Mouse (Mus musculus) gastrocnemius, adult 8-10 months (tissue): ENCODE data around the gene Zfp526. TPM values are rescaled to one million over a fixed set of nuclear protein-coding genes. Genes with fewer than 3 reads are reported as not detected.
"Not testable (repeated sequence)": the region's sequence is repeated elsewhere in the genome, so short reads cannot be mapped to it uniquely, and the experiment has no call there.

ENCODE experiments used
- DNase-seq, 2 experiments: peaks; one replicate each; pipeline ENCODE4 v3.0.0; 2022; ENCODE audit warnings: low spot score in 2 of 2
- total RNA-seq, 4 experiments: library from RNA; stranded (reverse); gene quantifications; 2 replicates each; pipeline ENCODE4 v1.2.4; 2022

Zfp526 gene
- total RNA-seq, 4 experiments from 2014 or later, result 5.5 to 6.4 (median 6.1) TPM

- DNase-seq, result peak; percentile 61 to 81
Measured at GRCm38 (mm10) chr7:25238829-25239623, 17.8 kb downstream of the Zfp526 start.

- no peak for DNase-seq
Measured at GRCm38 (mm10) chr7:25240631-25241030, 19.4 kb downstream of the Zfp526 start.

DNA sequence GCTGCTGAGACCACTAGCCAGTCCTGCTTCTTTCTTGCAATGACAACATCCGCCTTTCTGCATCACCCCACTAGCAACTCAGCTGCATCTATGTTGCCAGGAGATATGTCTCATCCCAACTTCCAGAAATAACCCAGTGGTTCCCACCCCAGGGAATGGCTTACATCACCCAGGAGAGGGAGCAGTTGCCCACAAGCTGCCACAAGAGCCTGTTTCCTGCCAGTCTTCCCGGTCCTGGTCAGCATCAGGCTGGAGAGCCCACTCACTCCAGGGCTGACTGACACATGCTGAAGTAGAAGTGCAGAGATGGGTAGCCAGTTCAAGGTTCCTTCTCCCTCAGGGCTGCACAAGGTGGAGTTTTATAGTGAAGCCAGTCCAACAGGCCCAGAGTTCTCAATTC lies 19.8 kb downstream of the Zfp526 start:
- DNase-seq, result peak in 1 of 2 experiments; percentile 54

- DNase-seq, result no peak
Measured at GRCm38 (mm10) chr7:25243361-25243760, 22.1 kb downstream of the Zfp526 start.

- DNase-seq, result no peak
Measured at GRCm38 (mm10) chr7:25244562-25245369, 23.5 kb downstream of the Zfp526 start.

GRCm38 (mm10) chr7:25246079-25246758 lies 25.0 kb downstream of the Zfp526 start:
- no peak for DNase-seq

- no peak for DNase-seq
Measured at GRCm38 (mm10) chr7:25246759-25247137, 25.5 kb downstream of the Zfp526 start.

DNA sequence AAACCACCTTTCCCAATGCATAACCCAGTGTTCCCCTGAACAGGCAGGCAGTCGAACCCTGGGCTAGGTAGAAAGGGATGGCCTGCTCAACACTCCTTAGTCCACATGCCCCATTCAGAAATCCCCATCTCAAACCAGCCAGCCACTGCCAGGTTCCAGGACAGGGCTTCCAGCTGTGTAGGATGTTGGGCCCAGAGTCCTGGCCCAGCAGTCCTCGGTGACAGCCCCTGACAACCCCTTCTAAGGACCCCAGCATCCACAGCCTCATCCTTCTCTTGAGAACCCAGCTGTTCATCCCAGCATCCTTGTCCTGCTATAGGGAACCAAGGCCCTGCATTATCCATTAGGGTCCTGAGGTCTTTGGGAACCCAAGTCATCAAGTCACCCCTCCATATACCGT lies 26.3 kb downstream of the Zfp526 start:
- DNase-seq, result no peak

GRCm38 (mm10) chr7:25248018-25248647 lies 26.9 kb downstream of the Zfp526 start:
- DNase-seq, result no peak

GRCm38 (mm10) chr7:25248846-25249313 lies 27.7 kb downstream of the Zfp526 start:
- no peak for DNase-seq

GRCm38 (mm10) chr7:25249314-25250140 lies 28.3 kb downstream of the Zfp526 start:
- peak in 1 of 2 experiments; percentile 67 for DNase-seq

- DNase-seq, result peak; percentile 93 to 94
Measured at GRCm38 (mm10) chr7:25250141-25250972, 29.1 kb downstream of the Zfp526 start, which contains the start of gene Erf. TSS of gene Erf (minus strand) at chr7:25250761.

DNA sequence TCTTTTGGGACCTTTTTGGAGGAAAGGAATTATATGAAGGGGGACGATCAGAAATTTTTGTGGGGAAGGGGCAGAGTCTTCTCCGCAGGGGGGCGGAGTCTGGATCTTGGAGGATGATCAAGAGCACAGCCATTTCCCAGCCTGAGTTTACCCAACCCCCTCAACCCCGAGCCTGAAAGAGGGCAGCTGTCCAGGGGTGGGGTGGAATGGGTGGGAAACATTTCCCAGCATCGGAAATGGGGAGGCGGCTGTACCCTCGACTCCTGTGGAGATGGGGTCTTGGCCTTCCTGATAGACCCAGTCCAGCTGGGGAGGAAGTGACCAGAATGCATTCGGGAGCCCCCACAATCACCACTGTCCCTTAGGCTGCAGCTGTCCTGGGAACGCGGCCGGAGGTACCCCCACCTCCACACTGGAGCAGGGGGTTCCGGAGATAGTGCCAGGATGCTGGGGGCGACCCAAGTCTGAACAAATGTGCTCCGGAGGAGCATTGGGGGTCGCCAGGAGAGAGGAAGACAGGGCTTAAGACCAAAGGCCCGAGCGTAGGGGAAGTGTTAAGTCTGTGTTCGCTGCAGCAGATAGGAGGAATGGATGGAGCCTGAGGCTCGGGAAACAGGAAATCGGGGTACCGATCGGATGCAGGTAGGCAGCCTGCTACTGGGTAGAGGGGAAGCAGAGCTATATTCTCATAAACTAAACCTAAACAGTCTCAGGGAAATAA lies 30.0 kb downstream of the Zfp526 start:
- DNase-seq, result peak in 1 of 2 experiments; percentile 52

GRCm38 (mm10) chr7:25251822-25252221 lies 30.6 kb downstream of the Zfp526 start:
- DNase-seq, result no peak

- no peak for DNase-seq
Measured at GRCm38 (mm10) chr7:25261896-25262295, 40.7 kb downstream of the Zfp526 start.

- DNase-seq, result no peak
Measured at GRCm38 (mm10) chr7:25263968-25264870, 43.0 kb downstream of the Zfp526 start.

GRCm38 (mm10) chr7:25265743-25266142 lies 44.5 kb downstream of the Zfp526 start:
- not testable (repeated sequence) for DNase-seq
